Mouse (Mus musculus) adrenal gland, postnatal 25 days (tissue): ENCODE measurements around the gene Sptbn4. TPM values are rescaled to one million over a fixed set of nuclear protein-coding genes. Genes with fewer than 3 reads are reported as not detected.
A peak's percentile ranks its signal among the peaks of the same experiment; 100 is the strongest.

Experiments
- DNase-seq: peaks from one replicate; pipeline ENCODE4 v3.0.0; 2021; ENCODE audit warnings: mixed read lengths
- total RNA-seq: library from RNA; stranded (reverse); gene quantifications from 2 replicates; pipeline ENCODE4 v1.2.3, GENCODE M21; 2021

Gene Sptbn4
- total RNA-seq, 1 experiment from 2014 or later: 2.1 TPM

GRCm38 (mm10) chr7:27474490-27474954, 27.0 kb upstream of the Sptbn4 start:
- DNase-seq: peak; percentile 99

GRCm38 (mm10) chr7:27473835-27474489, 26.5 kb upstream of the Sptbn4 start:
- DNase-seq: no peak

- peak; percentile 100 for DNase-seq
These were observed 25.8 kb upstream of the Sptbn4 start, which contains the start of gene Sertad3 for GRCm38 (mm10) chr7:27473156-27473834. Gene Sertad3 (plus strand): TSS chr7:27473768.

GRCm38 (mm10) chr7:27472596-27472995, 25.1 kb upstream of the Sptbn4 start:
- DNase-seq: no peak

- no peak for DNase-seq
These were observed 24.1 kb upstream of the Sptbn4 start for GRCm38 (mm10) chr7:27471390-27472120.

GRCm38 (mm10) chr7:27467648-27468047, 20.2 kb upstream of the Sptbn4 start:
- no peak for DNase-seq

GRCm38 (mm10) chr7:27460477-27460876, 13.0 kb upstream of the Sptbn4 start:
- DNase-seq: no peak

GRCm38 (mm10) chr7:27459640-27460039, 12.2 kb upstream of the Sptbn4 start:
- DNase-seq: no peak

GRCm38 (mm10) chr7:27458614-27459013, 11.1 kb upstream of the Sptbn4 start:
- no peak for DNase-seq

GRCm38 (mm10) chr7:27455273-27455672, 7.8 kb upstream of the Sptbn4 start:
- DNase-seq: no peak

GRCm38 (mm10) chr7:27454461-27455121, 7.1 kb upstream of the Sptbn4 start:
- no peak for DNase-seq

- no peak for DNase-seq
These were observed 4.8 kb upstream of the Sptbn4 start for GRCm38 (mm10) chr7:27452206-27452770.

- no peak for DNase-seq
These were observed 3.9 kb upstream of the Sptbn4 start for GRCm38 (mm10) chr7:27451359-27451758.

- DNase-seq: peak; percentile 67
These were observed 1.9 kb upstream of the Sptbn4 start for GRCm38 (mm10) chr7:27449256-27449862.

- no peak for DNase-seq
These were observed 1.1 kb upstream of the Sptbn4 start for GRCm38 (mm10) chr7:27448421-27449206.

GRCm38 (mm10) chr7:27446521-27447418, 716 bp downstream of the Sptbn4 start:
- peak; percentile 35 for DNase-seq

GRCm38 (mm10) chr7:27446051-27446450, 1.4 kb downstream of the Sptbn4 start:
- DNase-seq: no peak

- DNase-seq: no peak
These were observed 7.5 kb downstream of the Sptbn4 start for GRCm38 (mm10) chr7:27440014-27440413.

GRCm38 (mm10) chr7:27437544-27437943, 9.9 kb downstream of the Sptbn4 start:
- DNase-seq: peak; percentile 32

GRCm38 (mm10) chr7:27433794-27434193, 13.7 kb downstream of the Sptbn4 start:
- DNase-seq: no peak
